Mouse (Mus musculus): ENCODE measurements at regions not wholly inside any gene's neighbourhood (a gene's known extent, or its start where the extent isn't known, plus 50 kb on each side); places are given as distances from the start of the nearest gene placed in this dataset.

DNA sequence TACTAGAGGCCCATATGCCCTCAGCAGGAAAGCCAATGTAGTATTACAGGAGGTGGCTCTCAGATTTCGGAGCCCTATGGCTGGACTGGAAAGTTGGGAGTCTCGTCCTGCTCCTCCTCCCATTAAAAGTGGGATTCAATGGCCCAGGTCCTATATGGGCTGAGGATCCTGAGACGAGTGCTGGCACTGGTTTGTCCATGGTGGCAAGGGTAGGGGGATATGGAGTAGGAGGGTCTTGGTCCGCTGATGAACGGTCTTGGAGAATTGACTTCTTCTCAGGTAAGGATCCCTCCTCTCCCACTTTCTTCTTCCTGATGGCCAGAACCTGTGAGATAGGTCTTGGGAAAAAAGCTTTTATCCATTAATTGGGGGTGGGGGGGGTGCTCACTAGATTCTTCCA lies 522.2 kb upstream of the Slc5a7 start:
- WGBS = 86% methylated on average over 5 of the region's 5 CpGs

DNA sequence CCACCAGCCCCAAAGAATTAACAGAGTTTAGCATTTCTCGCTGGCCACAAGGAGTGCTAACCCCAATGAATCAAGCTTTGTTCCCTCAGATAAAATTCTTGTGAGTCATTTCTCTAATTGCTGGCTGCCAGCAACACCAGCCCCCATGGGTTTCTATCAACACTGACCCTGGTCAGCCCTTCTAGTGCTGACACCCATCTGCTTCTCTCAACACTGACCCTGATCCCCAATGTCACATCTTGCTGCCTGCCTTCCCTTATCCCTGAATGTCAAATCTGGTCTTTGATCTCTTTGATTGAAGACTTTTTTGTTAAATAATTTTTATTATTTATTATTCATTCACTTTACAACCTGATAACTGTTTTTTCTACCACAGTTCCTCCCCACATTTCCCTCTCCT lies 554.8 kb upstream of the Slc5a7 start:
- Histone ChIP-seq H3K36me3 (ENCODE audit: control insufficient read depth, insufficient read depth, low read length) (no peaks in the 10 kb centered on the region), H3K4me3 (ENCODE audit: low read length) (no peak overlapping the region), H3K4me1 (ENCODE audit: control insufficient read depth, insufficient read depth, low read length) (no peaks in the 10 kb centered on the region), H3K27ac (ENCODE audit: low read length) (no peak overlapping the region), H3K9me3 (ENCODE audit: control insufficient read depth, low read length) (no peaks in the 10 kb centered on the region), H3K9ac (ENCODE audit: low read depth, low read length) (no peak overlapping the region), H3K4me2 (ENCODE audit: low read depth, low read length) (no peak overlapping the region), H3K27me3 (replicated peaks; ENCODE audit: control insufficient read depth, insufficient read depth, low read length) (no peaks in the 10 kb centered on the region)
- WGBS = 67% methylated on average over 1 of the region's 1 CpGs
- ATAC-seq = no peak

More for the DNA sequence above, 522.2 kb upstream of the Slc5a7 start:
- no peak overlapping the region for H3K4me2 ChIP-seq (ENCODE audit: low read depth, low read length)
- H3K9me3 ChIP-seq (ENCODE audit: control insufficient read depth, low read length) = no peaks in the 10 kb centered on the region
- no peaks in the 10 kb centered on the region for H3K36me3 ChIP-seq (ENCODE audit: control insufficient read depth, insufficient read depth, low read length)
- ATAC-seq = no peak
- H3K27ac ChIP-seq (ENCODE audit: low read length) = no peak overlapping the region
- H3K9ac ChIP-seq (ENCODE audit: low read depth, low read length) = no peak overlapping the region
- no peaks in the 10 kb centered on the region for H3K4me1 ChIP-seq (ENCODE audit: control insufficient read depth, insufficient read depth, low read length)
- no peak overlapping the region for H3K4me3 ChIP-seq (ENCODE audit: low read length)
- no peaks in the 10 kb centered on the region for H3K27me3 ChIP-seq (replicated peaks; ENCODE audit: control insufficient read depth, insufficient read depth, low read length)

GRCm38 (mm10) chr17:54896198-54896597 lies 549.0 kb upstream of the St6gal2 start:
- H3K36me3 ChIP-seq (ENCODE audit: control insufficient read depth, insufficient read depth, low read length) = no peaks in the 10 kb centered on the region
- H3K9me3 ChIP-seq (ENCODE audit: control insufficient read depth, low read length) = no peaks in the 10 kb centered on the region
- H3K27ac ChIP-seq (ENCODE audit: low read length) = no peak overlapping the region
- H3K4me1 ChIP-seq (ENCODE audit: control insufficient read depth, insufficient read depth, low read length) = no peaks in the 10 kb centered on the region
- no peak for ATAC-seq
- no peak overlapping the region for H3K4me2 ChIP-seq (ENCODE audit: low read depth, low read length)
- WGBS = 51% methylated on average over 4 of the region's 4 CpGs
- H3K9ac ChIP-seq (ENCODE audit: low read depth, low read length) = no peak overlapping the region
- H3K27me3 ChIP-seq (replicated peaks; ENCODE audit: control insufficient read depth, insufficient read depth, low read length) = no peaks in the 10 kb centered on the region
- H3K4me3 ChIP-seq (ENCODE audit: low read length) = no peak overlapping the region

DNA sequence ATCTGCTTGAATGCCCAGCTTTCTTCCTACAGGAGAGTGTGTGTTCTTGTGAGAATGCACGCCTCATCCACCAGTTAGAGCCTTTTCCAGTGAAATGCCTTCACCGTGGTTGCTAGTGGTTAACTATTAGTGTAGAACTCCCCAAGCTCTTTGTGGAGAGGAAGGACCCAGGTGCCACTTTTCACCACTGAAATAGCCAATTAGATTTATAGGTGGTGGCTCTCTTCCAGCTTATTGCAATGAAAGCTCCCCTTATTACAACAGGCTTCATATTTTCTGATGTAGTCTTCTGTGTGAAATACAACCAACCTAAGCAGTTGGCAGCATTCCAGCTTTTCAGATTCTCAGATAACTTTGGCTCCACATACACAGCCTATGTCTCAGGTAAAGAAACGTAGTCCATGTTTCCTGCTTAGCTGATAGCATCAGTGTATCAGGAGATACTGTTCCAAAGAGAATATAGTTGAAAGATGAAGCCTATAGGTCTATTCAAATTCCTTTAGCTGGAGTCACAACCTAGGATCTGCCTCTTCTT lies 515.9 kb upstream of the St6gal2 start:
- H3K36me3 ChIP-seq (ENCODE audit: control insufficient read depth, insufficient read depth, low read length) = no peaks in the 10 kb centered on the region
- H3K9me3 ChIP-seq (ENCODE audit: control insufficient read depth, low read length) = no peaks in the 10 kb centered on the region
- H3K4me1 ChIP-seq (ENCODE audit: control insufficient read depth, insufficient read depth, low read length) = no peaks in the 10 kb centered on the region
- ATAC-seq = peak; percentile 62; the same call in 1 of the 2 replicates
- H3K4me2 ChIP-seq (ENCODE audit: low read depth, low read length) = no peak overlapping the region
- H3K4me3 ChIP-seq (ENCODE audit: low read length) = no peak overlapping the region
- no peak overlapping the region for H3K9ac ChIP-seq (ENCODE audit: low read depth, low read length)
- no peak overlapping the region for H3K27ac ChIP-seq (ENCODE audit: low read length)
- no peaks in the 10 kb centered on the region for H3K27me3 ChIP-seq (replicated peaks; ENCODE audit: control insufficient read depth, insufficient read depth, low read length)
- 64% methylated on average over 3 of the region's 3 CpGs for WGBS

GRCm38 (mm10) chr17:54943380-54944047 lies 501.7 kb upstream of the St6gal2 start:
- H3K27ac ChIP-seq (ENCODE audit: low read length) = no peak overlapping the region
- no peaks in the 10 kb centered on the region for H3K27me3 ChIP-seq (replicated peaks; ENCODE audit: control insufficient read depth, insufficient read depth, low read length)
- H3K9ac ChIP-seq (ENCODE audit: low read depth, low read length) = no peak overlapping the region
- ATAC-seq = no peak
- no peaks in the 10 kb centered on the region for H3K36me3 ChIP-seq (ENCODE audit: control insufficient read depth, insufficient read depth, low read length)
- no peak overlapping the region for H3K4me2 ChIP-seq (ENCODE audit: low read depth, low read length)
- H3K9me3 ChIP-seq (ENCODE audit: control insufficient read depth, low read length) = no peaks in the 10 kb centered on the region
- H3K4me1 ChIP-seq (ENCODE audit: control insufficient read depth, insufficient read depth, low read length) = no peaks in the 10 kb centered on the region
- no peak overlapping the region for H3K4me3 ChIP-seq (ENCODE audit: low read length)
- WGBS = 39% methylated on average over 3 of the region's 3 CpGs

DNA sequence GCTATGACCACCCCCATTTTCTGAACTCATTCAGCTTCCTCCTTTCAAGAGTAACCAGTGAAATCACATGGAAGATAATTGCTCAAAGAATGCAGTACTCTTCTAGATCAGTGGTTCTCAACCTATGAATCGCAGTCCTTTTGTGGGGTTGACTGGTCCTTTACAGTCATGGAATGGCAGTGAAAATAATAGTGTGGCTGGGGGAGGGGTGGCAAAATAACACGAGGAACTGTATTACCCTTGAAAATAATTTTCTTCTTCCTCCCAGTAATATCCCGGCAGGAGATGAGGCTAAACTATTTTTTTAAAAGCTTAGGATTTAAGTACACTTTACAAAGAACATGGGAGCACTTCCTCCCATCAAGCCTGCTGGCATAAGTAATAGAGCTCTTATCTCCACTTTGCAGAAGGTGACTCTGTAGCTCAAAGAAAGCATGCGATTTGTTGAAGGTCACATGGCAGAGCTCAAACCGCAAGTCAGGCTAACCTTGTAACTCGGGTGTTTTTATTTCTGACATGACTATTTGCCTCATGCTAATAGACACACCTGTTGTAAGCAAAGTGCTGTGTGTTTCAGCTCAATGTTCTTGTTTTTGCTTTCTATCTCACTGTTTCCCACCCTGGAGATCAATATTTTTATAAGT lies 500.8 kb upstream of the St6gal2 start:
- WGBS = 84% methylated on average over 6 of the region's 6 CpGs

More for the DNA sequence above, 500.8 kb upstream of the St6gal2 start:
- Histone ChIP-seq H3K9me3 (ENCODE audit: control insufficient read depth, low read length) (no peaks in the 10 kb centered on the region), H3K27ac (ENCODE audit: low read length) (no peak overlapping the region), H3K4me1 (ENCODE audit: control insufficient read depth, insufficient read depth, low read length) (no peaks in the 10 kb centered on the region), H3K9ac (ENCODE audit: low read depth, low read length) (no peak overlapping the region), H3K27me3 (replicated peaks; ENCODE audit: control insufficient read depth, insufficient read depth, low read length) (no peaks in the 10 kb centered on the region), H3K4me3 (ENCODE audit: low read length) (no peak overlapping the region), H3K4me2 (ENCODE audit: low read depth, low read length) (no peak overlapping the region), H3K36me3 (ENCODE audit: control insufficient read depth, insufficient read depth, low read length) (no peaks in the 10 kb centered on the region)
- no peak for ATAC-seq
